Mouse (Mus musculus) olfactory bulb, adult 2 months (tissue): ENCODE measurements around the gene Olfm2.

Source experiments
- CTCF ChIP-seq: fragments of 200-500 bp; IDR thresholded peaks from 2 replicates; pipeline ENCODE4 v1.5.1; 2012; ENCODE audit warnings: low read depth, mild to moderate bottlenecking, low read length, moderate library complexity; ENCODE audit not compliant: insufficient read depth
- POLR2A ChIP-seq: fragments of 200-500 bp; IDR thresholded peaks from 2 replicates; pipeline ENCODE4 v1.6.1; 2012; ENCODE audit warnings: mild to moderate bottlenecking, low read depth, low read length, moderate library complexity; ENCODE audit not compliant: insufficient read depth

- TF ChIP-seq POLR2A: no peak
- TF ChIP-seq CTCF: no peak
Observed at GRCm38 (mm10) chr9:20694721-20695235, 51.4 kb downstream of the Olfm2 start.
